Mouse (Mus musculus) mouse trophoblast stem cell (cell line): ENCODE results near the gene Fcor.

ENCODE experiments used
- in situ Hi-C, 2 experiments: fragments of 300-500 bp; cut with MseI, MboI; formaldehyde crosslinking; loops; 2 replicates in 1 of 2; 3 replicates in 1 of 2; pipeline ENCODE4 v1.15.1; 2025

Fcor gene

GRCm38 (mm10) chr8:3671980-3672491 lies at the start of gene Fcor:
Gene Fcor, minus strand, starts transcription at chr8:3672362.
- in situ Hi-C loops, result loop anchor here in 1 of 2 experiments (5.0 kb wide), 1 partner anchor 40 kb away; the partner anchor contains the start of gene Stxbp2

- in situ Hi-C loops, result loop anchor here in 1 of 2 experiments (5.0 kb wide), 1 partner anchor 236 kb away; no protein-coding TSS in a partner anchor
These were observed 48.9 kb upstream of the Fcor start for GRCm38 (mm10) chr8:3721041-3721440.

- in situ Hi-C loops, result loop anchor here in 1 of 2 experiments (5.0 kb wide), 1 partner anchor 237 kb away; no protein-coding TSS in a partner anchor
These were observed 48.4 kb upstream of the Fcor start, which contains the start of gene Clec4g for GRCm38 (mm10) chr8:3720551-3720950. Gene Clec4g, minus strand, starts transcription at chr8:3720651.

GRCm38 (mm10) chr8:3718559-3718958 lies 46.4 kb upstream of the Fcor start:
- in situ Hi-C loops, result loop anchor here in 1 of 2 experiments (10.0 kb wide), 2 partner anchors 236 to 406 kb away; partner anchors contain the start of gene Cd209c

- in situ Hi-C loops, result loop anchor here in 1 of 2 experiments (10.0 kb wide), 2 partner anchors 237 to 407 kb away; partner anchors contain the start of gene Cd209c
These were observed 45.3 kb upstream of the Fcor start for GRCm38 (mm10) chr8:3717321-3717954.

- in situ Hi-C loops, result loop anchor here in 1 of 2 experiments (10.0 kb wide), 2 partner anchors 243 to 413 kb away; partner anchors contain the start of gene Cd209c
These were observed 39.5 kb upstream of the Fcor start for GRCm38 (mm10) chr8:3711646-3712045.

- in situ Hi-C loops, result loop anchor here in 1 of 2 experiments (10.0 kb wide), 2 partner anchors 244 to 414 kb away; partner anchors contain the start of gene Cd209c
These were observed 38.1 kb upstream of the Fcor start for GRCm38 (mm10) chr8:3710312-3710711.

- in situ Hi-C loops, result no loop called here
These were observed 35.4 kb upstream of the Fcor start for GRCm38 (mm10) chr8:3707611-3708010.

- in situ Hi-C loops, result no loop called here
These were observed 33.5 kb upstream of the Fcor start for GRCm38 (mm10) chr8:3705711-3706110.

GRCm38 (mm10) chr8:3701491-3701890 lies 29.3 kb upstream of the Fcor start:
- in situ Hi-C loops, result no loop called here

- in situ Hi-C loops, result no loop called here
These were observed 22.0 kb upstream of the Fcor start, which contains the start of gene Fcer2a for GRCm38 (mm10) chr8:3694121-3694520. Gene Fcer2a, minus strand, starts transcription at chr8:3694175.

- in situ Hi-C loops, result no loop called here
These were observed 18.6 kb upstream of the Fcor start for GRCm38 (mm10) chr8:3690774-3691173.

GRCm38 (mm10) chr8:3687537-3687936 lies 15.4 kb upstream of the Fcor start:
- in situ Hi-C loops, result no loop called here

- in situ Hi-C loops, result no loop called here
These were observed 13.3 kb upstream of the Fcor start for GRCm38 (mm10) chr8:3685422-3685821.

GRCm38 (mm10) chr8:3684530-3684929 lies 12.4 kb upstream of the Fcor start:
- in situ Hi-C loops, result no loop called here

- in situ Hi-C loops, result no loop called here
These were observed 11.4 kb upstream of the Fcor start for GRCm38 (mm10) chr8:3683408-3684176.

GRCm38 (mm10) chr8:3682435-3682834 lies 10.3 kb upstream of the Fcor start:
- in situ Hi-C loops, result no loop called here

- in situ Hi-C loops, result no loop called here
These were observed 7.5 kb upstream of the Fcor start for GRCm38 (mm10) chr8:3679656-3680055.

GRCm38 (mm10) chr8:3679236-3679635 lies 7.1 kb upstream of the Fcor start:
- in situ Hi-C loops, result no loop called here

GRCm38 (mm10) chr8:3678831-3679230 lies 6.7 kb upstream of the Fcor start:
- in situ Hi-C loops, result no loop called here

GRCm38 (mm10) chr8:3676993-3677579 lies 4.9 kb upstream of the Fcor start:
- in situ Hi-C loops, result no loop called here
